Mouse (Mus musculus) adrenal gland, adult 18-20 months (tissue): ENCODE measurements around the gene Prl8a9. TPM values are rescaled to one million over a fixed set of nuclear protein-coding genes. Genes with fewer than 3 reads are reported as not detected.

Source experiments
- DNase-seq, 2 experiments: peaks; one replicate each; pipeline ENCODE4 v3.0.0; 2021 to 2022; ENCODE audit warnings: low spot score in 2 of 2
- long read RNA-seq, 2 experiments: library from polyadenylated mRNA; stranded (forward); transcript quantifications; one replicate each; pipeline ENCODE4 v2.0.0; 2021
- total RNA-seq, 2 experiments: library from RNA; stranded (reverse); gene quantifications; 1 replicate in 1 of 2; 2 replicates in 1 of 2; pipeline ENCODE4 v1.2.3; 2021

Gene Prl8a9
- not detected for total RNA-seq
- long read RNA-seq, experiment 1: 0 reads
- long read RNA-seq, experiment 2: 0 reads

DNA sequence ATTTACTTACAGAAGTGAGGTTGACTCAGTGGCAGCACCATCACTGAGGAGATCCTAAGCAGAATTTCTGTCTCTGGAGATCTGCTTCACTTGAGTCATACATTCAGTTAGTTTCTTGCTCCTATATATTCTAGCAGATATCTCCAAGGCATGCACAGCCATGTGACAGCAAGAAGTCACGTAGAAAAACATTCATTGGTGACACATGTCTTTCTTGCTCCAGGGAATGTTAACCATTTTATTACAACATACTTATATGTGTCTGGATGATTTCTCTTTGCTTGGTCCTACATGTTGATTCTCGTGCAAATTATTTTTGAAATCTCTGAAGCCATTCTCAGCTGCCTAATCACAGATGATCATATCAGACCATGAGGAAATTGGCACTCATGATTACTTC is at the start of gene Prl8a9:
Gene Prl8a9 (minus strand): TSS at position 101 of the 400 bp plus-strand sequence.
- no peak for DNase-seq

- no peak for DNase-seq
Measured at GRCm38 (mm10) chr13:27610482-27610881, 46.1 kb upstream of the Prl8a9 start, which contains the start of gene Prl7b1. TSS of gene Prl7b1 (minus strand) at chr13:27610582.

GRCm38 (mm10) chr13:27582071-27582470 is 17.7 kb upstream of the Prl8a9 start, which contains the start of gene Prl8a1:
TSS of gene Prl8a1 (minus strand) at chr13:27582171.
- DNase-seq: no peak

DNA sequence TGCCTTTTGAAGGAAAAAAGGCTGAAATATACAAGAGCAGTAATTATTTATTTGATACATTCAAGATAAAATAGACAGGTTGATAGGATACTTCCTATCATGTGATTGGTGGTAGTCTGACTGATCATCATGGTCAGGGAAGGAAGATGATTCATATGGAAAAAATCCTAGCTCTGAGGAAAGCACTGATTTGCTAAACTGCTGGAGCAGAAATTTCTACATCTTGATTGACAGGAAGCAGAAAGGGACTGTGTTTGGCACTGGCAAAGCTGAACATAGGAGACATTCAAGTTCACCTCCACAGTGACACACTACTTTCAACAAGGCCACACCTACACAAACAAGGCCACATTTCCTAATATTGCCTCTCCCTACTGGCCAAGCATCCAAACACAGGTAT is 11.1 kb downstream of the Prl8a9 start:
- DNase-seq: no peak

DNA sequence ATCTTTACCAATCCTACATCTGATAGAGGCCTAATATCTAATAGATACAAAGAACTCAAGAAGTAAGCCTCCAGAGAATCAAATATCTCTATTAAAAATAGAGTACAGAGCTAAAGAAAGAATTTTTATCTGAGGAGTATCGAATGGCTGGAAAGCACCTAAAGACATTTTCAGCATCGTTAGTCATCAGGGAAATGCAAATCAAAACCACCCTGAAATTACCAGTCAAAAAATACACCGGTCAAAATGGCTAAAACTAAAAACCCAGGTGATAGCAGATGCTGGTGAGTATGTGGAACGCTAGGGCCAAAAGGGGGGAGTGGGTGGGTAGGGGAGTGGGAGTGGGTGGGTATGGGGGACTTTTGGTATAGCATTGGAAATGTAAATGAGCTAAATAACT is 41.2 kb downstream of the Prl8a9 start:
- no peak for DNase-seq

DNA sequence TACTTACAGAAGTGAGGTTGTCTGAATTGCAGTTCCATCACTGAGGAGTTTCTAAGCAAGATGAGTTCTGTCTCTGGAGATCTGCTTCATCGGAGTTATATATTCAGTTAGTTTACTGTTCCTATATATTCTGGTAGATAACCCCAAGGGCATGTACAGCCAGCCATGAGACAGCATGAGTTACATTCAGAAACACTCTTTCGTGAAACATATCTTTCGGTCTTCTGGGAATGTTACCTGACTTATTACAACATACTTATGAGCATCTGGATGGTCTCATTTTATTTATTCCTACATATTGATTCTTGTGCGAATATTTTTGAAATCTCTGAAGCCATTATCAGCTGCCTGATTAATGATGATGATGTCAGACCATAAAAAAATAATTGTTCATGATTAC is 51.3 kb downstream of the Prl8a9 start, which contains the start of gene Prl8a8:
Gene Prl8a8 (minus strand): TSS at position 101 of the 400 bp plus-strand sequence.
- DNase-seq: no peak

Other genes starting within 250 kb of the Prl8a9 start
- gene Prl8a2, start 218.9 kb downstream of the Prl8a9 start, total RNA-seq: 1 to 10 TPM in 1 of 2 experiments, under 1 TPM in 1; 0.90 to 2.2 TPM
- not detected for gene Prl2b1, start 173.8 kb downstream of the Prl8a9 start, total RNA-seq
- gene Prl8a6, start 125.9 kb downstream of the Prl8a9 start, total RNA-seq: not detected
- gene Prl8a8, start 51.4 kb downstream of the Prl8a9 start, total RNA-seq: not detected
- not detected for gene Prl8a1, start 17.6 kb upstream of the Prl8a9 start, total RNA-seq
- not detected for gene Prl7b1, start 46.0 kb upstream of the Prl8a9 start, total RNA-seq
- not detected for gene Prl7a1, start 77.9 kb upstream of the Prl8a9 start, total RNA-seq
- gene Prl7a2, start 103.4 kb upstream of the Prl8a9 start, total RNA-seq: not detected
- gene Prl7d1, start 152.1 kb upstream of the Prl8a9 start, total RNA-seq: not detected
- not detected for gene Prl7c1, start 216.2 kb upstream of the Prl8a9 start, total RNA-seq
- not detected for gene Prl2a1, start 237.0 kb upstream of the Prl8a9 start, total RNA-seq